Mouse (Mus musculus) spleen, adult 2 months (tissue): Measurements from ENCODE around the gene Ephb1. TPM values are rescaled to one million over a fixed set of nuclear protein-coding genes. Genes with fewer than 3 reads are reported as not detected.

Experiments used
- DNase-seq, 2 experiments: peaks; one replicate each; pipeline versions ENCODE4 v3.0.0 to v3.0.0-alpha.2; 2012 to 2021; ENCODE audit warnings: low spot score in 2 of 2, low read depth in 1 of 2
- H3K27ac ChIP-seq: fragments of 200-500 bp; 2 replicates; pipeline ENCODE4 v1.5.1; 2012; ENCODE audit warnings: low read length, inconsistent platforms; ENCODE audit not compliant: insufficient read depth
- H3K27me3 ChIP-seq: fragments of 200-500 bp; 2 replicates; pipeline ENCODE4 v1.6.1; 2012; ENCODE audit warnings: mild to moderate bottlenecking, moderate library complexity, low read length, inconsistent platforms; ENCODE audit not compliant: control insufficient read depth, insufficient read depth
- H3K36me3 ChIP-seq: fragments of 200-500 bp; 2 replicates; pipeline ENCODE4 v1.6.1; 2012; ENCODE audit warnings: mild to moderate bottlenecking, low read length, inconsistent platforms; ENCODE audit not compliant: control insufficient read depth, insufficient read depth
- H3K4me1 ChIP-seq: fragments of 200-500 bp; 2 replicates; pipeline ENCODE4 v1.6.1; 2011; ENCODE audit warnings: inconsistent platforms; ENCODE audit not compliant: control insufficient read depth, insufficient read depth, insufficient read length
- H3K4me3 ChIP-seq: fragments of 200-500 bp; 2 replicates; pipeline ENCODE4 v1.5.1; 2011; ENCODE audit warnings: mild to moderate bottlenecking, inconsistent platforms; ENCODE audit not compliant: insufficient read depth, insufficient read length; ENCODE audit errors: extremely low read depth
- CTCF ChIP-seq: fragments of 200-500 bp; IDR thresholded peaks from 2 replicates; pipeline ENCODE4 v1.5.1; 2011; ENCODE audit warnings: mild to moderate bottlenecking, inconsistent platforms; ENCODE audit not compliant: insufficient read depth, insufficient read length, insufficient replicate concordance; ENCODE audit errors: extremely low read depth
- POLR2A ChIP-seq: fragments of 200-500 bp; IDR thresholded peaks from 2 replicates; pipeline ENCODE4 v1.6.1; 2011; ENCODE audit warnings: low read depth, low read length, inconsistent platforms
- WGBS: fragments of 180-500 bp; shearing (Covaris S2); methylation state at CpG from one replicate; pipeline ENCODE4 v1.1.7; 2018; 5-methylcytosine and 5-hydroxymethylcytosine counted together
- polyA plus RNA-seq: library from polyadenylated mRNA; depleted of rRNA; stranded (reverse); fragments of >200 nt; gene quantifications from 2 replicates; pipeline ENCODE4 v1.2.3, GENCODE M21; 2012

Gene Ephb1
- polyA plus RNA-seq, 1 experiment: 0.32 TPM

- 71% methylated on average over 4 of the region's 4 CpGs for WGBS
- no peak for DNase-seq
- Histone ChIP-seq H3K27ac (no peak overlapping the region), H3K36me3 (no peaks in the 10 kb centered on the region), H3K4me1 (no peaks in the 10 kb centered on the region), H3K4me3 (no peak overlapping the region), H3K27me3 (no peaks in the 10 kb centered on the region)
- TF ChIP-seq POLR2A: no peak
- TF ChIP-seq CTCF: no peak
Observed at GRCm38 (mm10) chr9:101924829-101925228, 429.7 kb downstream of the Ephb1 start.

GRCm38 (mm10) chr9:101922846-101923245, 431.6 kb downstream of the Ephb1 start:
- TF ChIP-seq POLR2A (no peak), CTCF (no peak)
- H3K36me3 ChIP-seq: no peaks in the 10 kb centered on the region
- DNase-seq: no peak
- H3K27ac ChIP-seq: no peak overlapping the region
- no peaks in the 10 kb centered on the region for H3K27me3 ChIP-seq
- H3K4me3 ChIP-seq: no peak overlapping the region
- no peaks in the 10 kb centered on the region for H3K4me1 ChIP-seq
- WGBS: 73% methylated on average over 4 of the region's 4 CpGs

GRCm38 (mm10) chr9:101919324-101919723, 435.2 kb downstream of the Ephb1 start:
- Histone ChIP-seq H3K4me3 (no peak overlapping the region), H3K4me1 (no peaks in the 10 kb centered on the region), H3K36me3 (no peaks in the 10 kb centered on the region), H3K27me3 (no peaks in the 10 kb centered on the region), H3K27ac (no peak overlapping the region)
- no peak for TF ChIP-seq CTCF
- WGBS: 81% methylated on average over 5 of the region's 5 CpGs
- no peak for DNase-seq

- Histone ChIP-seq H3K27ac (no peak overlapping the region), H3K27me3 (no peaks in the 10 kb centered on the region), H3K36me3 (no peaks in the 10 kb centered on the region), H3K4me3 (no peak overlapping the region), H3K4me1 (no peaks in the 10 kb centered on the region)
- no peak for DNase-seq
- WGBS: 78% methylated on average over 4 of the region's 4 CpGs
- no peak for TF ChIP-seq POLR2A
- no peak for TF ChIP-seq CTCF
Observed at GRCm38 (mm10) chr9:101918771-101919170, 435.7 kb downstream of the Ephb1 start.

GRCm38 (mm10) chr9:101915082-101915481, 439.4 kb downstream of the Ephb1 start:
- no peak for TF ChIP-seq CTCF
- no peak for TF ChIP-seq POLR2A
- no peaks in the 10 kb centered on the region for H3K27me3 ChIP-seq
- WGBS: 88% methylated on average over 2 of the region's 2 CpGs
- no peak overlapping the region for H3K4me3 ChIP-seq
- no peak overlapping the region for H3K27ac ChIP-seq
- DNase-seq: no peak
- H3K4me1 ChIP-seq: no peaks in the 10 kb centered on the region
- no peaks in the 10 kb centered on the region for H3K36me3 ChIP-seq

GRCm38 (mm10) chr9:101911176-101911866, 443.2 kb downstream of the Ephb1 start:
- H3K4me1 ChIP-seq: no peaks in the 10 kb centered on the region
- no peaks in the 10 kb centered on the region for H3K27me3 ChIP-seq
- no peak overlapping the region for H3K4me3 ChIP-seq
- WGBS: 74% methylated on average over 9 of the region's 9 CpGs
- H3K36me3 ChIP-seq: no peaks in the 10 kb centered on the region
- TF ChIP-seq POLR2A (no peak), CTCF (no peak)
- H3K27ac ChIP-seq: no peak overlapping the region
- no peak for DNase-seq

- Histone ChIP-seq H3K27ac (no peak overlapping the region), H3K27me3 (no peaks in the 10 kb centered on the region), H3K4me3 (no peak overlapping the region), H3K36me3 (no peaks in the 10 kb centered on the region), H3K4me1 (no peaks in the 10 kb centered on the region)
- no peak for DNase-seq
- TF ChIP-seq CTCF (no peak), POLR2A (no peak)
- WGBS: 84% methylated on average over 4 of the region's 4 CpGs
Observed at GRCm38 (mm10) chr9:101909491-101909890, 445.0 kb downstream of the Ephb1 start.
